Mouse (Mus musculus) liver, adult 2 months (tissue): Measurements from ENCODE around the gene Olfr320. TPM values are rescaled to one million over a fixed set of nuclear protein-coding genes. Genes with fewer than 3 reads are reported as not detected.

ENCODE experiments used
- DNase-seq: peaks from one replicate; pipeline ENCODE4 v3.0.0-alpha.2; 2011; ENCODE audit warnings: low read depth, low spot score; ENCODE audit errors: extremely low read depth
- H3K27ac ChIP-seq: fragments of 200-500 bp; replicated peaks from 2 replicates; pipeline ENCODE4 v1.5.1; 2012; ENCODE audit warnings: low read depth, mild to moderate bottlenecking, control low read depth, inconsistent platforms, low read length; ENCODE audit not compliant: insufficient read depth
- H3K27me3 ChIP-seq: fragments of 200-500 bp; 2 replicates; pipeline ENCODE4 v1.6.1; 2012; ENCODE audit warnings: mild to moderate bottlenecking, moderate library complexity, low read length, inconsistent platforms; ENCODE audit not compliant: control insufficient read depth, insufficient read depth
- H3K36me3 ChIP-seq: fragments of 200-500 bp; 2 replicates; pipeline ENCODE4 v1.6.1; 2012; ENCODE audit warnings: low read length, inconsistent platforms; ENCODE audit not compliant: control insufficient read depth, insufficient read depth
- H3K4me1 ChIP-seq: fragments of 200-500 bp; 2 replicates; pipeline ENCODE4 v1.6.1; 2011; ENCODE audit warnings: low read length; ENCODE audit not compliant: control insufficient read depth, insufficient read depth
- H3K4me3 ChIP-seq: fragments of 200-500 bp; 2 replicates; pipeline ENCODE4 v1.5.1; 2011; ENCODE audit warnings: low read depth, mild to moderate bottlenecking, control low read depth, low read length, moderate library complexity; ENCODE audit not compliant: insufficient read depth
- H3K79me2 ChIP-seq: fragments of 200-500 bp; 2 replicates; pipeline ENCODE4 v1.6.1; 2012; ENCODE audit warnings: inconsistent platforms, mild to moderate bottlenecking, low read length, moderate library complexity; ENCODE audit not compliant: control insufficient read depth, insufficient read depth
- H3K9ac ChIP-seq: fragments of 200-500 bp; 2 replicates; pipeline ENCODE4 v1.6.1; 2012; ENCODE audit warnings: low read depth, mild to moderate bottlenecking, control low read depth, inconsistent platforms, low read length
- CTCF ChIP-seq: fragments of 200-500 bp; IDR thresholded peaks from 2 replicates; pipeline ENCODE4 v1.5.1; 2011; ENCODE audit warnings: low read depth, low read length, control low read depth
- POLR2A ChIP-seq: fragments of 200-500 bp; IDR thresholded peaks from 2 replicates; pipeline ENCODE4 v1.6.1; 2011; ENCODE audit warnings: low read length, control low read depth; ENCODE audit not compliant: insufficient read depth; ENCODE audit errors: extremely low read depth
- whole genome bisulfite sequencing: fragments of 180-500 bp; shearing (Covaris S2); methylation state at CpG from one replicate; pipeline ENCODE4 v1.1.7; 2018; 5-methylcytosine and 5-hydroxymethylcytosine counted together
- polyA plus RNA-seq: library from polyadenylated mRNA; depleted of rRNA; stranded (reverse); fragments of >200 nt; gene quantifications from 2 replicates; pipeline ENCODE4 v1.2.3, GENCODE M21; 2012; rRNA removed
- total RNA-seq: library from RNA; depleted of rRNA; stranded (reverse); fragments of >200 nt; gene quantifications from 2 replicates; pipeline ENCODE4 v1.2.3, GENCODE M21; 2014; rRNA removed

Gene Olfr320
- total RNA-seq, result not detected in 2 replicates
- not detected in 2 replicates for polyA plus RNA-seq

GRCm38 (mm10) chr11:58680799-58681198 lies at the start of gene Olfr320:
TSS of gene Olfr320 (plus strand) at chr11:58681099.
- WGBS, result 83% methylated on average over 1 of the region's 1 CpGs
- Histone ChIP-seq H3K79me2 (no peaks in the 10 kb centered on the region), H3K27me3 (no peaks in the 10 kb centered on the region), H3K27ac (no peak within 1 kb of the TSS), H3K9ac (no peak within 1 kb of the TSS), H3K4me1 (no peaks in the 10 kb centered on the region), H3K36me3 (no peaks in the 10 kb centered on the region), H3K4me3 (no peak within 1 kb of the TSS)
- TF ChIP-seq CTCF, result no peak
- no peak for DNase-seq

DNA sequence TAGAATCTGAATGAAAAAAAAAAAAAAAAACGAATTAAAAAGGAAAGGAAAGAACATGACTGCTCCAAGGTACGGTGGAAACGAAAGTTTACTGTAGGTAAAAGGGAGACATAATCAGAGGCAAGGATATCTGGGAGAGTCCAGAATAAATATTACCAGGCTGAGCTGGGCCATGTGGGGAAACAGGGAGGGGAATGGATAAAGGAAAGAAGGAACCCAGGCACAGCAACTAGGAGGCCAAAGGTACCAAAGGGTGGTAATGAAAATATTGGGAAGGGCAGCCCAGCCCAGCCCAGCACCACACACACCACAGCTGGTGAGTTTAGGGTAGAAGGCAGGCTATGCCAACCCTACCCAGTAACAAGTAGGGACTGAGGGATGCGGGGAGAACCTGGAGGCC lies 46.0 kb upstream of the Olfr320 start:
- Histone ChIP-seq H3K9ac (no peak overlapping the region), H3K79me2 (no peaks in the 10 kb centered on the region), H3K4me1 (no peaks in the 10 kb centered on the region), H3K27ac (no peak overlapping the region), H3K4me3 (no peak overlapping the region), H3K27me3 (no peaks in the 10 kb centered on the region), H3K36me3 (no peaks in the 10 kb centered on the region)
- TF ChIP-seq CTCF (no peak), POLR2A (no peak)
- 57% methylated on average over 4 of the region's 4 CpGs for WGBS
- no peak for DNase-seq

DNA sequence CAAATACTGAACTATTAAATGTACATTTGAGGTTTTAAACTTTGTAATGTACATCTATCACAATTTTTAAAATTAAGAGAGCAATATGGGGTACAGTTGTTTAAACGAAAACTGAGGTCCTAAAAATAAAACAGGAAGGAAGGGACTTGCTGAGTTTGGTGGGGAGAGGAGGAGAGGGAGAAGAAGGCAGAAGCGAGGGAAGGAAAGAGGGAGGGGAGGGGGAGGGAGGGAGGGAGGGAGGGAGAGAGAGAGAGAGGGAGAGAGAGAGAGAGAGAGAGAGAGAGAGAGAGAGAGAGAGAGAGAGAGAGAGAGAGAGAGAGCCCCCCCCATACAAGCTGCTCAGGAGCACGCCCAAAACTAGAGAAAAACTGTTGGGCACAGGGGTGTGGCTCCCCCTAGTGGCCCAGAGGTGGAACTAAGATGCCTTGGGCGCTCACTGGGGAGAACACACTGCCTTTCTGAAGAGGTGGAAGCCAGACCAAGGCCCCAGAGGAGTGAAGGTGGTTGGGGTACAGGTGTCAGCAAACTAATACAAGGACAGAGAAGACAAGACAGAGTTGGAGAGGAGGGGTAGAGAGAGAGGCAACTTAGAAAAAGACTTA lies 44.4 kb upstream of the Olfr320 start:
- Histone ChIP-seq H3K27me3 (peaks cover 6% of the 10 kb centered on the region), H3K79me2 (no peaks in the 10 kb centered on the region), H3K36me3 (no peaks in the 10 kb centered on the region), H3K27ac (no peak overlapping the region), H3K9ac (no peak overlapping the region), H3K4me1 (no peaks in the 10 kb centered on the region; the same call in 1 of the 2 replicates), H3K4me3 (no peak overlapping the region)
- 19% methylated on average over 4 of the region's 4 CpGs for WGBS
- peak; percentile 17 for DNase-seq
- TF ChIP-seq POLR2A (no peak), CTCF (peak; percentile 95)

- no peaks in the 10 kb centered on the region for H3K36me3 ChIP-seq
- no peak overlapping the region for H3K9ac ChIP-seq
- H3K27me3 ChIP-seq, result peaks cover 6% of the 10 kb centered on the region
- H3K4me1 ChIP-seq, result no peaks in the 10 kb centered on the region; the same call in 1 of the 2 replicates
- H3K79me2 ChIP-seq, result no peaks in the 10 kb centered on the region
- no peak overlapping the region for H3K4me3 ChIP-seq
- no peak for DNase-seq
- no peak overlapping the region for H3K27ac ChIP-seq
- 58% methylated on average over 7 of the region's 7 CpGs for WGBS
- no peak for TF ChIP-seq POLR2A
- no peak for TF ChIP-seq CTCF
These were observed 42.7 kb upstream of the Olfr320 start for GRCm38 (mm10) chr11:58638176-58638701.

DNA sequence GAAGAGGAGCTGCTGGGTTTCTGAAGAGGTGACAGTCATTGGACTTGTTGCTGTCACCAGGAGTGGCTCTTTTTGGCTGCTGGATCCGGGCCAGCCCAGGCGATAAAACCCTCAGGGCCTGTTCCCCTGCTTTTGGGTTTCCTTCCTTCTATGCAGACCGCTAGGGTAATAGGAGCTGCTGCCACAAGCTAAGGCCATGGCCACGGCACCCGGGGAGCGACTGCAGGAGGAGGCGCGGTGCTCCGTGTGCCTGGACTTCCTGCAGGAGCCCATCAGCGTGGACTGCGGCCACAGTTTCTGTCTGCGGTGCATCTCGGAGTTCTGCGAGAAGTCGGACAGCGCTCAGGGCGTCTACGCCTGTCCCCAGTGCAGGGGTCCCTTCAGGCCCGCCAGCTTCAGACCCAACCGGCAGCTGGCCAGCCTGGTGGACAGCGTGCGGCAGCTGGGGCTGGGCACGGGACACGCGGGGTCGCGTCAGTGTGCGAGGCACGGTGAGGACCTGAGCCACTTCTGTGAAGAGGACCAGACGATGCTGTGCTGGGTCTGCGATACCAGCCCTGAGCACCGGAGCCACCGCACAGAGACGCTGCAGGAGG lies 40.5 kb upstream of the Olfr320 start, which contains the start of gene Trim58:
Trim58 (plus strand) TSS at position 194 of the 596 bp plus-strand sequence.
- 6% methylated on average over 34 of the region's 34 CpGs for WGBS
- H3K4me3 ChIP-seq, result no peak within 1 kb of the TSS
- H3K4me1 ChIP-seq, result no peaks in the 10 kb centered on the region; the same call in 1 of the 2 replicates
- peaks cover 6% of the 10 kb centered on the region for H3K27me3 ChIP-seq
- DNase-seq, result no peak
- no peak within 1 kb of the TSS for H3K27ac ChIP-seq
- no peak within 1 kb of the TSS for H3K9ac ChIP-seq
- H3K36me3 ChIP-seq, result no peaks in the 10 kb centered on the region
- H3K79me2 ChIP-seq, result no peaks in the 10 kb centered on the region
- TF ChIP-seq CTCF (no peak), POLR2A (no peak)

DNA sequence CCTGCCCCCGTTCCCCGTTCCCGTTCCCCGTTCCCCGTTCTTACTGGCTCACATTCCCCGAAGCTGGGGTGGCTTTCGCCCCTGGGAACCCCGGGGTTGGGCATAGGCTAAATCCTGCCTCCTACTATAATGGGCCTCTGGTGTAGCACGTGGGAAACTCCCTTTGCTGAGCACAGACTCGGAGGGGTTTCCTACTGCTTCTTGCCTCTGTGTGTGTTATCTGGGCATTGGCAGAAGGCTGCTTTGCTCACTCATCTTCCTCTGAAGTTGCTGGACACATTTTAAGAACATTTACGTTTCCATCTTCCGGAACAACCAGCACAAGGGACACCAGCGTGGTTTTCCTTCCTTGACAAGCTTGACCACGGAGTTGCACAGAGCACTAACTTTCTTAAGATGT lies 39.8 kb upstream of the Olfr320 start:
- Histone ChIP-seq H3K79me2 (no peaks in the 10 kb centered on the region), H3K27ac (no peak overlapping the region), H3K4me1 (no peaks in the 10 kb centered on the region; the same call in 1 of the 2 replicates), H3K27me3 (peaks cover 6% of the 10 kb centered on the region), H3K36me3 (no peaks in the 10 kb centered on the region), H3K9ac (no peak overlapping the region), H3K4me3 (no peak overlapping the region)
- DNase-seq, result no peak
- 32% methylated on average over 14 of the region's 14 CpGs for WGBS
- TF ChIP-seq POLR2A (no peak), CTCF (no peak)
